Mouse (Mus musculus): Measurements from ENCODE around the gene Sbpl.

DNA sequence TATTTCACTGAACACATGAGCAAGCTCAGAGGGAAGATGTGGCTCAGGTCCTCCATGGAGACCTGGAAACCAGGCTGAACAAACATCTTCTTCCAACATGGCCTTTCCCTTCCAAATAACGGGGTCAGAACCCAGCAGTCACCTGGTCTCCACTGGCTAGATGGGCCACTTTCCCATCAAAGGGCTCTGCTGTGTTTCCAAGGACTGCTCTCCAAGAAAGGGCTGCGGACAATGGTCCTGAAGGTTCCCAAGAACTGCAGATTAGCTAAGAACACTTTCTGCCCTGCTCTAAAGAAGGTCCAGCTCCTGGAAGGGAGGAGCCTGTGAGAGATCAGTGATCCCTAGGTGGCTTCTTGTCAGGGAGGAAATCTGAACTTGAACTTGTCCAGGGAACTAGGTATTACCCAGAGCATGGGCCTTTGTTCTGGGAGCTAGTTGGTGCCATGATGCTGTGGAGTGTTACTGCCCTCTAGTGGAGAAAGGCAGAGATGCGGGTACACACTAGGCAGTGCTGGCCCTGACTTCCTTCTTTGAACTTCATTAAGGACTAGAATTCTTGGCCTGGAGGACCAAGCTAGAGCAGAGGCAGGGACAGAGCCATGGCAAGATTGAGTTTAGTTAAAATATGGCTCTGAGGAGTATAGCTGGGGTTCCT is 5.1 kb upstream of the Sbpl start:
- TF ChIP-seq CTCF (IDR thresholded peaks at IDR 0.05; ENCODE audit: borderline replicate concordance, control insufficient read depth, extremely low read depth, insufficient read depth, low read length, poor library complexity) (peak; percentile 46; the same call in 1 of the 2 replicates), POLR2A (IDR thresholded peaks at IDR 0.05; ENCODE audit: control insufficient read depth, extremely low read depth, insufficient read depth, low read length, poor library complexity) (no peak)

All from thymus, adult 2 months (tissue).